Mouse (Mus musculus) liver, postnatal 0 days (tissue): ENCODE measurements around the gene Guca1b. TPM values are rescaled to one million over a fixed set of nuclear protein-coding genes. Genes with fewer than 3 reads are reported as not detected.

Source experiments
- ATAC-seq: fragments of 200-750 bp; cut with Nextera tagmentation; 2 replicates; pipeline ENCODE4 v1.8.0; 2017; ENCODE audit warnings: mild to moderate bottlenecking, moderate library complexity
- DNase-seq: peaks from one replicate; pipeline ENCODE4 v3.0.0-alpha.2; 2016
- H3K27ac ChIP-seq: fragments of 300-500 bp; sonication (generic); 2 replicates; pipeline ENCODE4 v1.5.1; 2014; ENCODE audit warnings: antibody characterized with exemption, moderate library complexity, mild to moderate bottlenecking, low read depth
- H3K27me3 ChIP-seq: fragments of 300-500 bp; sonication (generic); 2 replicates; pipeline ENCODE4 v1.6.1; 2014; ENCODE audit warnings: low read length, control low read depth, mixed read lengths; ENCODE audit not compliant: insufficient read depth
- H3K36me3 ChIP-seq: fragments of 300-500 bp; sonication (generic); replicated peaks from 2 replicates; pipeline ENCODE4 v1.6.1; 2014; ENCODE audit warnings: mild to moderate bottlenecking, control low read depth, low read length, moderate library complexity, mixed read lengths; ENCODE audit not compliant: insufficient read depth
- H3K4me1 ChIP-seq: fragments of 300-500 bp; sonication (generic); 2 replicates; pipeline ENCODE4 v1.6.1; 2014; ENCODE audit warnings: antibody characterized with exemption, mild to moderate bottlenecking, control low read depth; ENCODE audit not compliant: insufficient read depth
- H3K4me2 ChIP-seq: fragments of 300-500 bp; sonication (generic); 2 replicates; pipeline ENCODE4 v1.6.1; 2014; ENCODE audit warnings: low read depth, mild to moderate bottlenecking, low read length, moderate library complexity, mixed read lengths
- H3K4me3 ChIP-seq: fragments of 300-500 bp; sonication (generic); 2 replicates; pipeline ENCODE4 v1.5.1; 2014; ENCODE audit warnings: low read depth, low read length
- H3K9ac ChIP-seq: fragments of 300-500 bp; sonication (generic); replicated peaks from 2 replicates; pipeline ENCODE4 v1.6.1; 2014; ENCODE audit warnings: mild to moderate bottlenecking, moderate library complexity
- H3K9me3 ChIP-seq: fragments of 300-500 bp; sonication (generic); 2 replicates; pipeline ENCODE4 v1.6.1; 2016; ENCODE audit warnings: mild to moderate bottlenecking, control low read depth, low read length, mixed read lengths
- CTCF ChIP-seq: sonication (generic); IDR thresholded peaks from 2 replicates; pipeline ENCODE4 v1.5.1; 2016; ENCODE audit warnings: antibody characterized with exemption, low read depth
- EP300 ChIP-seq: IDR thresholded peaks from 2 replicates; pipeline ENCODE4 v1.6.1; 2016; ENCODE audit warnings: antibody characterized with exemption, low read depth, mild to moderate bottlenecking
- WGBS: fragments of 180-500 bp; shearing (Covaris S2); extraction: QIAGEN DNeasy Blood & Tissue Kit; methylation state at CpG from one replicate; pipeline ENCODE4 v1.1.7; 2014; ENCODE audit not compliant: insufficient replicate concordance; 5-methylcytosine and 5-hydroxymethylcytosine counted together
- polyA plus RNA-seq: library from polyadenylated mRNA; unstranded; fragments of >200 nt; fragmentation: Nextera tagmentation; extraction: Ambion mirVana; gene quantifications from 2 replicates; pipeline ENCODE4 v1.2.1, GENCODE M21; 2015

Gene Guca1b
- polyA plus RNA-seq, 1 experiment from 2014 or later = 0.13 TPM

DNA sequence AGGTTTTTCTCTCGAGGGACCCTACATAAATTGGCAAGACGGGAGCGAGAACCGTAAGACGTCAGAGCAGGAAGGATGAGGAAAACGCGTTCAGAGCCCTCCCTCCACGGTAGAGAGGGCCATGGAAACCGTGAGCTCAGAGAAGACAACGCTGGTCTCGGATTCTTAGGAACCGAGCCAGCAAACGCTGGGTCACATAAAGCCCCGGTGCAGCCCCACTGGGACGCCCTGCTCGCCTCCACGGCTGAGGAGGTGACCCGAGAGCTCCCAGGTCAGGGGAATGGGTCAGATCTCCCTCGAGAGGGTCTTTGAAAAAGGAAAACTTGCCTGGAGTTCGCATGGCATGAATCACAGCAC, 16.1 kb upstream of the Guca1b start:
- H3K9ac ChIP-seq = peak overlapping the region; percentile 81
- no peaks in the 10 kb centered on the region for H3K9me3 ChIP-seq
- H3K27ac ChIP-seq = peak overlapping the region; percentile 20; the same call in 1 of the 2 replicates
- peak overlapping the region; percentile 85 for H3K4me3 ChIP-seq
- ATAC-seq (peak; percentile 52), DNase-seq (no peak)
- H3K27me3 ChIP-seq = no peaks in the 10 kb centered on the region
- peaks cover 10% of the 10 kb centered on the region for H3K4me1 ChIP-seq
- H3K4me2 ChIP-seq = peak overlapping the region; percentile 84
- 1% methylated on average over 20 of the region's 20 CpGs for WGBS
- H3K36me3 ChIP-seq = peaks cover 12% of the 10 kb centered on the region
- TF ChIP-seq EP300 (no peak), CTCF (no peak)

DNA sequence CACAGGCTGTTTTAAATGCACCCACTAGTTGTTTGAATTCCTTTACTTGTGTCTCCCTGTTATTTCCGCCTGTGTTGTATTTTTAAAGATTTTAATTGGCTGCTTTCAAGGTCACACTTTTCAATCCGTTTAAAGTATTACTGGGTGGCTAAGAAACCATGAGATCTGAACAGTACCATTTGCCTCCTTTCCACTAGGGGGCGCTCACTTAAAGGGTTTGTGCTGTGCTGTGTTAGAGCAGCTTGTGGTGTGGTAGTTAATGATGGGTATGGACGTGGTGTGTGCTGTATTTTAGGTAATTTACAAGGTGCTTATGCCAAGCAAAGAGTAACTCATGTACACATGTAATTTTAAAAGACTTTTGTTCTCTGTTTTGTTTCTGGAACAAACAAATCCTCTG, 13.7 kb upstream of the Guca1b start:
- no peak overlapping the region for H3K27ac ChIP-seq

DNA sequence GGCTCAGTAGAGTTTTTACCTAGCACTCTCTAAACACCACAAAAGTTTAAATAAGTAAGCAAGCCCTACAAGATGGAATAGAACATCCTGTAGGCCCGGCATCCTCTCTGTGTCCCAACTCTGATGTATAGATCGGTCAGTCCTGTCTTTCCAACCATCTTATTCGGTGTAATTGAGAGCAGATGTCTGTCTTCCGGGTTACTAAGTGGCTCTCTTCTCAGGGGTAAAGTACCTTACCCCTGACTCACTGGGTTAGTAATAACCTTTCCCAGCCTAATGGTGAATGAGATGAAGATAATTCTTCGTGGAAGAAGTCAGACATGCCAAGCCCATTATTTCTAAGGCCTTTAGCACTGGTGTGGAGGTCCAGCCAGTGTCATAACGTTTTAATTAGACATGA, 11.2 kb upstream of the Guca1b start:
- WGBS = 83% methylated on average over 6 of the region's 6 CpGs
- Histone ChIP-seq H3K4me2 (no peak overlapping the region), H3K27me3 (no peaks in the 10 kb centered on the region), H3K4me3 (no peak overlapping the region), H3K9me3 (no peaks in the 10 kb centered on the region), H3K36me3 (peaks cover 45% of the 10 kb centered on the region), H3K9ac (no peak overlapping the region), H3K27ac (no peak overlapping the region), H3K4me1 (peaks cover 10% of the 10 kb centered on the region)
- DNase-seq (no peak), ATAC-seq (no peak)
- TF ChIP-seq EP300 (no peak), CTCF (no peak)

More for the DNA sequence above, 13.7 kb upstream of the Guca1b start:
- no peaks in the 10 kb centered on the region for H3K9me3 ChIP-seq
- ATAC-seq = peak; percentile 58; the same call in 1 of the 2 replicates
- TF ChIP-seq CTCF (peak; percentile 92), EP300 (no peak)
- 7% methylated on average over 4 of the region's 4 CpGs for WGBS
- H3K9ac ChIP-seq = no peak overlapping the region
- H3K4me1 ChIP-seq = peaks cover 10% of the 10 kb centered on the region
- H3K4me3 ChIP-seq = no peak overlapping the region
- DNase-seq = peak; percentile 69
- H3K27me3 ChIP-seq = no peaks in the 10 kb centered on the region
- H3K36me3 ChIP-seq = peaks cover 31% of the 10 kb centered on the region
- H3K4me2 ChIP-seq = no peak overlapping the region

GRCm38 (mm10) chr17:47376779-47377280, 8.4 kb upstream of the Guca1b start:
- Histone ChIP-seq H3K4me2 (no peak overlapping the region), H3K27me3 (no peaks in the 10 kb centered on the region), H3K4me1 (no peaks in the 10 kb centered on the region), H3K27ac (no peak overlapping the region), H3K4me3 (no peak overlapping the region), H3K9ac (no peak overlapping the region), H3K36me3 (peaks cover 57% of the 10 kb centered on the region), H3K9me3 (no peaks in the 10 kb centered on the region)
- WGBS = 75% methylated on average over 6 of the region's 6 CpGs
- TF ChIP-seq EP300 (no peak), CTCF (no peak)
- ATAC-seq = no peak
- no peak for DNase-seq

GRCm38 (mm10) chr17:47378133-47378532, 7.1 kb upstream of the Guca1b start:
- no peak for DNase-seq
- WGBS = 86% methylated on average over 15 of the region's 15 CpGs
- Histone ChIP-seq H3K4me1 (no peaks in the 10 kb centered on the region), H3K4me2 (no peak overlapping the region), H3K4me3 (no peak overlapping the region), H3K36me3 (peaks cover 54% of the 10 kb centered on the region), H3K27me3 (no peaks in the 10 kb centered on the region), H3K27ac (no peak overlapping the region), H3K9ac (no peak overlapping the region), H3K9me3 (no peaks in the 10 kb centered on the region)
- TF ChIP-seq EP300 (no peak), CTCF (no peak)
- ATAC-seq = no peak

GRCm38 (mm10) chr17:47381917-47382316, 3.3 kb upstream of the Guca1b start:
- no peak for ATAC-seq
- Histone ChIP-seq H3K36me3 (peaks cover 24% of the 10 kb centered on the region), H3K27ac (no peak overlapping the region), H3K9me3 (no peaks in the 10 kb centered on the region), H3K4me1 (no peaks in the 10 kb centered on the region), H3K4me2 (no peak overlapping the region), H3K4me3 (no peak overlapping the region), H3K27me3 (no peaks in the 10 kb centered on the region), H3K9ac (no peak overlapping the region)
- TF ChIP-seq CTCF (no peak), EP300 (no peak)
- no peak for DNase-seq
- 83% methylated on average over 11 of the region's 11 CpGs for WGBS
